Mouse (Mus musculus) ES-Bruce4 (cell line): ENCODE data around the gene Mgam.
"Not testable (repeated sequence)": the region's sequence is repeated elsewhere in the genome, so short reads cannot be mapped to it uniquely, and the experiment has no call there.

Experiments
- CTCF ChIP-seq: IDR thresholded peaks from one replicate; pipeline ENCODE4 v1.8.1; 2011; ENCODE audit warnings: low read depth, low read length
- EP300 ChIP-seq: IDR thresholded peaks from 2 replicates; pipeline ENCODE4 v1.6.1; 2011; ENCODE audit warnings: low read depth, low read length; ENCODE audit not compliant: insufficient read depth
- POLR2A ChIP-seq: IDR thresholded peaks from one replicate; pipeline ENCODE4 v1.8.1; 2011; ENCODE audit warnings: low read length; ENCODE audit not compliant: insufficient read depth

GRCm38 (mm10) chr6:40757346-40757745 is 128.7 kb downstream of the Mgam start:
- not testable (repeated sequence) for TF ChIP-seq CTCF, POLR2A, EP300
